Mouse (Mus musculus): ENCODE results near the gene Adgrg3. TPM values are rescaled to one million over a fixed set of nuclear protein-coding genes. Genes with fewer than 3 reads are reported as not detected.

The Adgrg3 gene
- total and polyA plus RNA-seq, 3 experiments: not detected

DNA sequence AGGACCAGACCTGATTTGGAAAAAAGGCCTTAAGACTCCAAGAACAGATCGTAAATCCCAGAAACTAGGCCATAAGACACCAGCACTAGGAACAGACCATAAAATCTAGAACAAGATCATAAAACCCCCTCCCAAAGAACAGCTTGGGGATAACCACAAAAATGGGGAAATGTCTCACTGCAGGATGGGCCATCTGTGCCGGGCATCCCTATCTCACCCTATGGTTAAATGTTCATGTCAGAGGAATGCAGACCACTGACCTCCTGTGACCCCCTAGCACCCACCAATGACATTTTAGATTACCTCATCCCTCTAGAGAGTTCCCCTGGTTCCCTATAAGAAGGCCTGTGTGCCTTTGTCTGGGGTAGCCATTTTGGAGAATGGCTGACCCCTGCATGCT lies 32.1 kb downstream of the Adgrg3 start:
- TF ChIP-seq E2F4 (IDR thresholded peaks at IDR 0.05; ENCODE audit: insufficient replicate concordance, low read depth, low read length): no peak
- no peak overlapping the region for H3K4me3 ChIP-seq (replicated peaks in 1 of 3; ENCODE audit: low read depth in 2 of 3, low read length in 2 of 3, poor library complexity in 1 of 3)
- no peaks in the 10 kb centered on the region for H3K4me1 ChIP-seq (ENCODE audit: control insufficient read depth in 1 of 2, insufficient read depth in 2 of 2)
- dilution Hi-C loops (cut with MboI; ENCODE audit: extremely low pct_ligation_motif_present, extremely low pct_unique_long_range_greater_than_20kb, low sequenced_read_pairs): no loop called here
- no peaks in the 10 kb centered on the region for H3K36me3 ChIP-seq (replicated peaks in 1 of 2; ENCODE audit: control insufficient read depth in 1 of 2, insufficient read depth in 1 of 2, low read length in 1 of 2)
- no peaks in the 10 kb centered on the region for H3K9me3 ChIP-seq (replicated peaks; ENCODE audit: low read length)
- H3K79me2 ChIP-seq (replicated peaks; ENCODE audit: control insufficient read depth, extremely low read depth, insufficient read depth, poor library complexity, severe bottlenecking): no peaks in the 10 kb centered on the region
- in situ Hi-C loops (cut with MboI; ENCODE audit: low pct_ligation_motif_present, low pct_unique_long_range_greater_than_20kb, low sequenced_read_pairs): no loop called here
- DNase-seq (ENCODE audit: extremely low read depth): no peak
- H3K9ac ChIP-seq (ENCODE audit: insufficient read depth, low read depth): no peak overlapping the region
- peaks cover 48% of the 10 kb centered on the region for H3K27me3 ChIP-seq (replicated peaks)
- no peak overlapping the region for H3K4me2 ChIP-seq (ENCODE audit: insufficient read depth, low read depth, poor library complexity, severe bottlenecking)
- H3K27ac ChIP-seq (ENCODE audit: insufficient read depth, low read depth): no peak overlapping the region

DNA sequence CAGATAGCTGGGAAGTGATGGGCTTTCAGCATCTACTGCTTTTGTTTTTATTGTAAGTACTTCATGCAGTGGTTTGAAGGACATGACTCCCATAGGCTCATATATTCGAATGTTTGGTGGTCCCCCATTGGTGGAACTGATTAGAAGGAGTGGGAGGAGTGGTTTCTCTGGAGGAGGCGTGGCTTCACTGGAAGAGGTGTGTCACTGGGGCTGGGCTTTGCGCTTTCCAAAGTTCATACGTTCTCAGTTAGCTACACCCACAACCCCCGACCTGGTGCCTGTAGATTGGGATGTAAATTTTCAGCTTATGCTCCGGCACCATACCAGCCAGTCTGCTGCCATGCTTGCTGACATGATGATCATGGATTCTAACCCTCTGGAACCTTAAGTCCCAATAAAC lies 36.9 kb downstream of the Adgrg3 start:
- Histone ChIP-seq H3K4me2 (ENCODE audit: insufficient read depth, low read depth, poor library complexity, severe bottlenecking) (no peak overlapping the region), H3K27ac (ENCODE audit: insufficient read depth, low read depth) (no peak overlapping the region), H3K9me3 (replicated peaks; ENCODE audit: low read length) (no peaks in the 10 kb centered on the region), H3K36me3 (replicated peaks in 1 of 2; ENCODE audit: control insufficient read depth in 1 of 2, insufficient read depth in 1 of 2, low read length in 1 of 2) (no peaks in the 10 kb centered on the region), H3K79me2 (replicated peaks; ENCODE audit: control insufficient read depth, extremely low read depth, insufficient read depth, poor library complexity, severe bottlenecking) (no peaks in the 10 kb centered on the region), H3K27me3 (replicated peaks) (peaks cover 55% of the 10 kb centered on the region), H3K4me1 (ENCODE audit: control insufficient read depth in 1 of 2, insufficient read depth in 2 of 2) (peaks cover 0 to 3% of the 10 kb centered on the region in 2 experiments; a peak in 1 of 4 replicates), H3K9ac (ENCODE audit: insufficient read depth, low read depth) (no peak overlapping the region), H3K4me3 (replicated peaks in 1 of 3; ENCODE audit: low read depth in 2 of 3, low read length in 2 of 3, poor library complexity in 1 of 3) (no peak overlapping the region)
- no peak for DNase-seq (ENCODE audit: extremely low read depth)
- in situ Hi-C loops (cut with MboI; ENCODE audit: low pct_ligation_motif_present, low pct_unique_long_range_greater_than_20kb, low sequenced_read_pairs): no loop called here
- TF ChIP-seq TCF12 (IDR thresholded peaks at IDR 0.05; ENCODE audit: low read depth, low read length): no peak
- no peak for TF ChIP-seq POLR2A (IDR thresholded peaks at IDR 0.05; ENCODE audit: low read depth, low read length)
- TF ChIP-seq SMC3 (IDR thresholded peaks at IDR 0.05; ENCODE audit: low read depth, low read length): no peak
- TF ChIP-seq IRF4 (IDR thresholded peaks at IDR 0.05; ENCODE audit: low read depth, low read length): no peak
- TF ChIP-seq MYC (IDR thresholded peaks at IDR 0.05; ENCODE audit: low read depth, low read length): no peak
- no peak for TF ChIP-seq ZKSCAN1 (IDR thresholded peaks at IDR 0.05; ENCODE audit: borderline replicate concordance, low read depth, low read length)
- TF ChIP-seq POLR2AphosphoS2 (IDR thresholded peaks at IDR 0.05; ENCODE audit: low read depth, low read length): no peak
- TF ChIP-seq TBP (conservative IDR thresholded peaks at IDR 0.05; ENCODE audit: low read depth, low read length): no peak
- TF ChIP-seq CHD1 (IDR thresholded peaks at IDR 0.05; ENCODE audit: low read depth, low read length): no peak
- TF ChIP-seq PAX5 (IDR thresholded peaks at IDR 0.05; ENCODE audit: low read length): no peak
- TF ChIP-seq NRF1 (IDR thresholded peaks at IDR 0.05; ENCODE audit: low read depth, low read length): no peak
- TF ChIP-seq ETS1 (conservative IDR thresholded peaks at IDR 0.05; ENCODE audit: low read depth, low read length): no peak
- TF ChIP-seq ZNF384 (IDR thresholded peaks at IDR 0.05; ENCODE audit: low read depth, low read length): no peak
- TF ChIP-seq HCFC1 (IDR thresholded peaks at IDR 0.05; ENCODE audit: low read depth, low read length): no peak
- no peak for TF ChIP-seq ZC3H11A (IDR thresholded peaks at IDR 0.05; ENCODE audit: low read depth, low read length)
- TF ChIP-seq NELFE (IDR thresholded peaks at IDR 0.05; ENCODE audit: low read depth, low read length): no peak
- no peak for TF ChIP-seq USF2 (conservative IDR thresholded peaks at IDR 0.05; ENCODE audit: low read depth, low read length)
- no peak for TF ChIP-seq CTCF (conservative IDR thresholded peaks at IDR 0.05 in 1 of 2, IDR thresholded peaks at IDR 0.05 in 1 of 2; ENCODE audit: low read depth in 2 of 2, low read length in 2 of 2)
- TF ChIP-seq EP300 (IDR thresholded peaks at IDR 0.05; ENCODE audit: low read length): no peak
- TF ChIP-seq MEF2A (IDR thresholded peaks at IDR 0.05; ENCODE audit: borderline replicate concordance, low read depth, low read length): no peak
- dilution Hi-C loops (cut with MboI; ENCODE audit: extremely low pct_ligation_motif_present, extremely low pct_unique_long_range_greater_than_20kb, low sequenced_read_pairs): no loop called here
